Mouse (Mus musculus): ENCODE data around the gene Lcorl. TPM values are rescaled to one million over a fixed set of nuclear protein-coding genes. Genes with fewer than 3 reads are reported as not detected.

The Lcorl gene
- polyA plus RNA-seq, 1 experiment from 2014 or later, result 6.7 TPM

DNA sequence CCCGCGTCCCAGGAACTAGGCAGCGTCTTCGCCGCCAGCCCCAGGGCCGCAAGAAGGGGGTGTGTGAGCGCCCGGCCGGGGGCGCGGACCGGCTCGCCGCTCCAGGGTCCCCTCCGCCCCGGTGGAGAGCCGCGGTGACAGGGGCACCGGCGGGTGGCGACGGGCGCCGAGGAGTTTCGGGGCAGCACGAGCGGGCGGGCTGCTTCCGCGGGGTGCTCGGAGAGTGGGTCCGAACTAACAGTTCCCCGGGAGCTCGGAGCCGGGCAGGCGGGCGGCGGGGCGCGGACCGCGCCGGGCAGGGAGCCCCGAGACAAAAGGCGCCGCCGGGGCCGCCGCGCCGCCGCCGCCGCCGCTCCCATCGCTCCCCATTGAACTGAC lies 550 bp downstream of the Lcorl start:
- no peaks in the 10 kb centered on the region for H3K9me3 ChIP-seq (replicated peaks; ENCODE audit: control insufficient read depth, low read length)
- peak overlapping the region; percentile 88 for H3K27ac ChIP-seq (ENCODE audit: low read length)
- no peak for ATAC-seq (ENCODE audit: low read depth)
- peak overlapping the region; percentile 78 for H3K4me2 ChIP-seq (ENCODE audit: low read depth, low read length)
- WGBS (ENCODE audit: insufficient replicate concordance), result under 1% methylated on average over 44 of the region's 56 CpGs
- H3K9ac ChIP-seq (ENCODE audit: low read depth, low read length), result peak overlapping the region; percentile 88
- no peaks in the 10 kb centered on the region for H3K36me3 ChIP-seq (ENCODE audit: control insufficient read depth, insufficient read depth)
- H3K4me3 ChIP-seq (ENCODE audit: low read depth, low read length), result peak overlapping the region; percentile 90
- no peaks in the 10 kb centered on the region for H3K27me3 ChIP-seq (ENCODE audit: control insufficient read depth, insufficient read depth, low read depth, low read length)
- H3K4me1 ChIP-seq (ENCODE audit: control insufficient read depth, low read depth, low read length), result peaks cover 9% of the 10 kb centered on the region

DNA sequence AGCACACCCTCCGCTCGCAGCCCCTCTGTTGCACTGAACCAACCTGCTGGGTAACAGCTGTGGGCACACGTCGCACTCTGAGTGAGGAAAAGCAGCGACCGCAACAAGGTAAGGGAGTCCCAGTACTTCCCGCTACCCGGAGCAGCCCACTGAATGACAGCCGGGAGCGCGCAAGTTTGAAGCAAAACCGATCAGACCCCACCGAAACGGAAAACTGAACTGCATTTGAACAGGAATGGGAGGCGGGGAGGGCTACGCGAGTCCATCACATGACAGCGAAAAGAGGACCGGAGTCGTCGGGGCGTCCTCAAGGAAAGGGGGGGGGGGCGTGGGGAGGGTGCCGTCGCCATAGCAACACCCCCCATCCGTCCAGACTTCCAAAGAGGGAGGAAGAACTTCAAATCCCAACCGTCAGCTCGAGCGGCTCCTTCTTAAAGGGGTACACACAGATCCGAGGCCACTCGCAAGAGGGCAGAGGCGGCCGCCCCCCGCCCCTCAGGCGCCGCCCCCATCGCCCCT lies 1.1 kb downstream of the Lcorl start:
- peak overlapping the region; percentile 88 for H3K9ac ChIP-seq (ENCODE audit: low read depth, low read length)
- peak overlapping the region; percentile 78 for H3K4me2 ChIP-seq (ENCODE audit: low read depth, low read length)
- under 1% methylated on average over 33 of the region's 37 CpGs for WGBS (ENCODE audit: insufficient replicate concordance)
- no peaks in the 10 kb centered on the region for H3K36me3 ChIP-seq (ENCODE audit: control insufficient read depth, insufficient read depth)
- ATAC-seq (ENCODE audit: low read depth), result no peak
- H3K9me3 ChIP-seq (replicated peaks; ENCODE audit: control insufficient read depth, low read length), result no peaks in the 10 kb centered on the region
- no peaks in the 10 kb centered on the region for H3K27me3 ChIP-seq (ENCODE audit: control insufficient read depth, insufficient read depth, low read depth, low read length)
- H3K4me3 ChIP-seq (ENCODE audit: low read depth, low read length), result peak overlapping the region; percentile 90
- peak overlapping the region; percentile 88 for H3K27ac ChIP-seq (ENCODE audit: low read length)
- H3K4me1 ChIP-seq (ENCODE audit: control insufficient read depth, low read depth, low read length), result peaks cover 9% of the 10 kb centered on the region

DNA sequence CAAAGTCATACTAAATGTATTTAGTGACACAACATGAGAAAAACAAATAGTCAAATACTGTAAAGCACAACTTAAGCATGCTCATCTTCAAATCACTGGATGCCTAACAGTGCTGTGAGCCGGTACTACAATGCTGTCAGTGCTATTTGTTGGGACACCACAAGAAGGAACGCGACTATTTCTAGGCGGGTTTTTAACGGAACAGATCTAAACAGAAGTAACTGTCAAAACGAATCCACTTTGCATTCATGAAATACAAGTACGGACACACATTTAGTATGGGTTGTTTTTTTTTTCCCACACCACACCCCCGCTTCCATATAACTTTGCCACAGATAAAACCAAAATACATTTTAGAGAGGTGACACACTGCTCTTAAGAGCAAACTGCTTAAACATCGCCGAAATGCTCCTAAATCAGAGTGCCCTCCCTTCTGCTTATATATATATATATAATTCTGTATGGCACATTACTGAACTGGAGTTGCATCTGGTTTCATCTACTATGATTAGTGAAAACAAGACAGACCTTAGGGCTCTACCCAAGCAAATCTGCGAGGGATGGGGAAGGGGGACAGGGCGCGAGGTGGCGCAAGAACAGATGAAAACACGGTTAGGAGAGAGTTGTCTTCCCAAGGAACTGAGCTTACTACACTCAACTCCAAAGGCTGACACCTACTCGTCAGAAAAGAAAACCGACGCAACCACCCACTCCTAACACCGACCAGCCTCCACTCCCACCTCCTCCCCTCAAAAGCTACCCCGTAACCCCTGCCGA lies 1.7 kb downstream of the Lcorl start:
- peaks cover 9% of the 10 kb centered on the region for H3K4me1 ChIP-seq (ENCODE audit: control insufficient read depth, low read depth, low read length)
- 17% methylated on average over 21 of the region's 21 CpGs for WGBS (ENCODE audit: insufficient replicate concordance)
- H3K4me2 ChIP-seq (ENCODE audit: low read depth, low read length), result peak overlapping the region; percentile 78
- H3K9me3 ChIP-seq (replicated peaks; ENCODE audit: control insufficient read depth, low read length), result no peaks in the 10 kb centered on the region
- peak overlapping the region; percentile 90 for H3K4me3 ChIP-seq (ENCODE audit: low read depth, low read length)
- ATAC-seq (ENCODE audit: low read depth), result no peak
- H3K36me3 ChIP-seq (ENCODE audit: control insufficient read depth, insufficient read depth), result no peaks in the 10 kb centered on the region
- H3K9ac ChIP-seq (ENCODE audit: low read depth, low read length), result peak overlapping the region; percentile 88
- no peaks in the 10 kb centered on the region for H3K27me3 ChIP-seq (ENCODE audit: control insufficient read depth, insufficient read depth, low read depth, low read length)
- peak overlapping the region; percentile 88 for H3K27ac ChIP-seq (ENCODE audit: low read length)

DNA sequence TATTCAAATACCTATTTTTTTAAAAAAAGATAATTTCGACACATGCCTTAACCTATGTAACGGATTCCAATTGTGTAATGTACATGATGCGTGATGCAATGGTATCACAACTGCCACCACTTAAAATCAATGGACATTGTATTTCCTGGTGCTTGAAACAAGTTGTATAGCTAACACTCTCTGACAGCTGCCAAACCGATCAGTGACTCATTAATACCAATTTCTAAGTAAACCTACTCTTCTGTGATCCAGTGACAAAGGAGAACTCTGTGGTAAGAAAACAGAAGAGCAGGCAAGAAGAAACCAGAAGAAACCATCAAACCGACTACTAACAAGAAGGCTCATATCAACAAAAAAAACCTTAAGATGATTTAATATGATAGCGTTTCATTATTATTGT lies 12.7 kb downstream of the Lcorl start:
- H3K36me3 ChIP-seq (ENCODE audit: control insufficient read depth, insufficient read depth), result no peaks in the 10 kb centered on the region
- no peak overlapping the region for H3K4me3 ChIP-seq (ENCODE audit: low read depth, low read length)
- no peak for ATAC-seq (ENCODE audit: low read depth)
- H3K27me3 ChIP-seq (ENCODE audit: control insufficient read depth, insufficient read depth, low read depth, low read length), result no peaks in the 10 kb centered on the region
- H3K9me3 ChIP-seq (replicated peaks; ENCODE audit: control insufficient read depth, low read length), result no peaks in the 10 kb centered on the region
- H3K4me1 ChIP-seq (ENCODE audit: control insufficient read depth, low read depth, low read length), result no peaks in the 10 kb centered on the region
- H3K4me2 ChIP-seq (ENCODE audit: low read depth, low read length), result no peak overlapping the region
- no peak overlapping the region for H3K9ac ChIP-seq (ENCODE audit: low read depth, low read length)
- H3K27ac ChIP-seq (ENCODE audit: low read length), result no peak overlapping the region
- 66% methylated on average over 6 of the region's 6 CpGs for WGBS (ENCODE audit: insufficient replicate concordance)

DNA sequence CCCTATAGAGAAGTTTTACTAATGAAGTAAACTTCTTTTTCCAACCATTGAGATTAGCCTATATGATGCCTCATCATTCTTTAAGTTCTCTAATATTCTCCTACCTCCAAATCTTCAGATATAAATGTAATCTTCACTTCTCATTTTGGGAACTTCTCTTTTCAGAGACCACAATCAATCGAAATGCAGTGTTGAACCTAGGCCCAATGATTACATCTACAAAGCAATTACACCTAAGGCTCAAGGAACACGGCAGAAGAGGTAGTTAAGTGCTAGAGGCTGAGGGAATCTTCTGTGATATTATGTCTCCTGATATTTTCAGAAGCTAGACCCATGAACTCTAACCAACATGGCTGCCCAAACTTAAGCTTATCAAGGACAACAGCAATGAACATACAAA lies 22.3 kb downstream of the Lcorl start:
- H3K9me3 ChIP-seq (replicated peaks; ENCODE audit: control insufficient read depth, low read length), result no peaks in the 10 kb centered on the region
- WGBS (ENCODE audit: insufficient replicate concordance), result 48% methylated on average over 2 of the region's 2 CpGs
- no peaks in the 10 kb centered on the region for H3K36me3 ChIP-seq (ENCODE audit: control insufficient read depth, insufficient read depth)
- no peaks in the 10 kb centered on the region for H3K27me3 ChIP-seq (ENCODE audit: control insufficient read depth, insufficient read depth, low read depth, low read length)
- H3K4me2 ChIP-seq (ENCODE audit: low read depth, low read length), result no peak overlapping the region
- no peak overlapping the region for H3K4me3 ChIP-seq (ENCODE audit: low read depth, low read length)
- no peak overlapping the region for H3K9ac ChIP-seq (ENCODE audit: low read depth, low read length)
- no peak overlapping the region for H3K27ac ChIP-seq (ENCODE audit: low read length)
- H3K4me1 ChIP-seq (ENCODE audit: control insufficient read depth, low read depth, low read length), result no peaks in the 10 kb centered on the region
- ATAC-seq (ENCODE audit: low read depth), result no peak

DNA sequence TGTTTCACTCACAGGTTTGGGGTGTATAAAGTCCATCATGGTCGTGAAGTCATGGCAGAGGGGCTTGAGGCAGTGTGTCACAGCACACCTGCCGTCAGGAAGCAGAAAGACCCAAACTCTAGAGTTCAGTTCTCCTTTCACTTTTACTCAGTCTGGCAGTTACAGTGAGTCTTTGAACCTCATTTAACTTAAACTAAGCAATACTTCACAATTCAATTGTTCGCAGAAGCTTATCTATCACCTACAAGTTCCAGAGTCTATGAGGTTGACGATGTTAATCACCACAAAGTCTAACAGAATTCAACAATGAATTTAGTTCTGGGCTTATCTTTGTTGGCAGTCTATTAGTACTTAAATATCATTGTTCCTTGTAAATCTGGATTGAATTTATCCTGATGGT lies 45.9 kb downstream of the Lcorl start:
- Histone ChIP-seq H3K4me2 (ENCODE audit: low read depth, low read length) (no peak overlapping the region), H3K4me3 (ENCODE audit: low read depth, low read length) (no peak overlapping the region), H3K9ac (ENCODE audit: low read depth, low read length) (no peak overlapping the region), H3K27me3 (ENCODE audit: control insufficient read depth, insufficient read depth, low read depth, low read length) (no peaks in the 10 kb centered on the region), H3K27ac (ENCODE audit: low read length) (no peak overlapping the region), H3K4me1 (ENCODE audit: control insufficient read depth, low read depth, low read length) (no peaks in the 10 kb centered on the region), H3K9me3 (replicated peaks; ENCODE audit: control insufficient read depth, low read length) (no peaks in the 10 kb centered on the region; the same call in 1 of the 2 replicates), H3K36me3 (ENCODE audit: control insufficient read depth, insufficient read depth) (no peaks in the 10 kb centered on the region)
- 67% methylated on average over 4 of the region's 4 CpGs for WGBS (ENCODE audit: insufficient replicate concordance)
- ATAC-seq (ENCODE audit: low read depth), result no peak

DNA sequence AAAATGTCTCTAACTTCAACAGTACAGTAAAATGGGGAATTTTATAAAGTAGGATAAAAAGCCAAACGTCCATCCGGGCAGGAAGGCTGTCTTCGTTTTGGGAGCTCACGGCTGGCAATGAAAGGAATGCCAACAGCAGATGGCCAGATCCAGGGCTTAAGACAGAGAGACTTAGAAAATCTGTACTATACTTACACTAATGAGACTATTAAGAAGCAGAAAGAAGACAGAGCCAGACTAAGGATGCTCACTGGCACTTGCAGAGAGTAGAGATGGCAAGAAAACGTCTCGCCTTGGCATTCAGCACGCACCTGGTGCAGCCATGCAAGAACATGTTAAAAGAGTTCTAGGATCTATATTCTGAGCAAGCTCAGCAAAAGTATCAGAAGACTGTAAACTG lies 65.6 kb downstream of the Lcorl start:
- Histone ChIP-seq H3K27ac (ENCODE audit: low read length) (no peak overlapping the region), H3K27me3 (ENCODE audit: control insufficient read depth, insufficient read depth, low read depth, low read length) (no peaks in the 10 kb centered on the region), H3K4me2 (ENCODE audit: low read depth, low read length) (no peak overlapping the region), H3K9ac (ENCODE audit: low read depth, low read length) (no peak overlapping the region), H3K4me1 (ENCODE audit: control insufficient read depth, low read depth, low read length) (no peaks in the 10 kb centered on the region), H3K9me3 (replicated peaks; ENCODE audit: control insufficient read depth, low read length) (no peaks in the 10 kb centered on the region), H3K36me3 (ENCODE audit: control insufficient read depth, insufficient read depth) (no peaks in the 10 kb centered on the region), H3K4me3 (ENCODE audit: low read depth, low read length) (no peak overlapping the region)
- WGBS (ENCODE audit: insufficient replicate concordance), result 81% methylated on average over 7 of the region's 7 CpGs
- ATAC-seq (ENCODE audit: low read depth), result no peak

DNA sequence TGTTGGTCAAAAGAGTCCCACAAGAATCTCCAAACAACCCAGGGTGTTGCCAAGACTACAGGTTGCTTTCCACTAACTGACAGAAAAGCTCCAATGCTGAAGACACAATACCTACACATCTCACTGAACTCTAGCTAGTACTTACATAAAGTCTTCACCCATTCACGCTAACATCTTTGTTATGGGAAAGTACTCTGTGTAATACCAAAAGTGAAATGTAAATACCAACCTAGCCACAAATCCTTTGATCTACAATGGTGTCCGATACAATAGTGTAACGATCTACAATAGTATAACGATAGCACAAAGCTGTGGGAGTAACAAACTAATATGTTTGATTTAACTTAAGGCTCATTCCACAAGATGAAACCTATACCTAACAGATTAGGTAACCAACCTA lies 67.2 kb downstream of the Lcorl start:
- Histone ChIP-seq H3K36me3 (ENCODE audit: control insufficient read depth, insufficient read depth) (no peaks in the 10 kb centered on the region), H3K27me3 (ENCODE audit: control insufficient read depth, insufficient read depth, low read depth, low read length) (no peaks in the 10 kb centered on the region), H3K4me1 (ENCODE audit: control insufficient read depth, low read depth, low read length) (no peaks in the 10 kb centered on the region), H3K4me3 (ENCODE audit: low read depth, low read length) (no peak overlapping the region), H3K9ac (ENCODE audit: low read depth, low read length) (no peak overlapping the region), H3K4me2 (ENCODE audit: low read depth, low read length) (no peak overlapping the region), H3K27ac (ENCODE audit: low read length) (no peak overlapping the region), H3K9me3 (replicated peaks; ENCODE audit: control insufficient read depth, low read length) (no peaks in the 10 kb centered on the region)
- 81% methylated on average over 4 of the region's 4 CpGs for WGBS (ENCODE audit: insufficient replicate concordance)
- no peak for ATAC-seq (ENCODE audit: low read depth)

DNA sequence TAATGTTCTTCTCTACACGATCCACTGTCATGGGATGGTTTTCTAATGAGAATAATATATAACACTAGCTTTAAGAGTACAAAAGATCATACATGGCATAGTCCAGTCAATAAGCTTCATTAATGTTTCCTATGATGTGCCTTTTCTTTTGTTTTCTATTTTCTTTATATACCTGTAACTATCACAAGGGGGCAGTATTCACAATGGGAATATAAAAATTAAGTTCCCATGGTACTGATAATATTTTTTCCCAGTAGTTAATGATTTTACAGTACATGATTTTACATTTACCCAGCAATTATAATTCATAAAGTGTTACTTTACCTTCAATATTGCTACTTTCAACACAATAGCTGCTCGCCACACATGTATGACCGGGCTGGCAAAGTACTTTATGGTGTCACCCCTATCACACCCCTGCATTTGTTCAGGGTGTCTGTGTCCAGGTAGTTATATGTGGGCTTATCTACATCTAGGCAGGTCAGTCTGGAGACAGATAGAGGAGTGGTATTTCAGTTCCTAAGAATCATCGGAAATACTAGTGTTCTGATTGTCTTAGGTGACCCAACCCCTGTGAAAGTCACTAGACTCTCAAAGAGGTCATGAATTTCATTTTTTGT lies 99.8 kb downstream of the Lcorl start:
- H3K4me2 ChIP-seq (ENCODE audit: low read depth, low read length), result no peak overlapping the region
- ATAC-seq (ENCODE audit: low read depth), result no peak
- no peak overlapping the region for H3K4me3 ChIP-seq (ENCODE audit: low read depth, low read length)
- no peaks in the 10 kb centered on the region for H3K9me3 ChIP-seq (replicated peaks; ENCODE audit: control insufficient read depth, low read length)
- H3K36me3 ChIP-seq (ENCODE audit: control insufficient read depth, insufficient read depth), result no peaks in the 10 kb centered on the region
- H3K27ac ChIP-seq (ENCODE audit: low read length), result no peak overlapping the region
- H3K4me1 ChIP-seq (ENCODE audit: control insufficient read depth, low read depth, low read length), result no peaks in the 10 kb centered on the region
- no peak overlapping the region for H3K9ac ChIP-seq (ENCODE audit: low read depth, low read length)
- H3K27me3 ChIP-seq (ENCODE audit: control insufficient read depth, insufficient read depth, low read depth, low read length), result no peaks in the 10 kb centered on the region
- 64% methylated on average over 4 of the region's 4 CpGs for WGBS (ENCODE audit: insufficient replicate concordance)
